Mouse (Mus musculus): ENCODE data around the gene Pomc.
A peak's percentile ranks its signal among the peaks of the same experiment; 100 is the strongest.
"Not testable (repeated sequence)": the region's sequence is repeated elsewhere in the genome, so short reads cannot be mapped to it uniquely, and the experiment has no call there.

Pomc gene

GRCm38 (mm10) chr12:3954651-3955050 lies at the start of gene Pomc:
Pomc (plus strand) TSS chr12:3954951.
- DNase-seq (ENCODE audit: low spot score) = no peak

- no peak for DNase-seq (ENCODE audit: low spot score)
These were observed 49.3 kb upstream of the Pomc start for GRCm38 (mm10) chr12:3905436-3905835.

- DNase-seq (ENCODE audit: low spot score) = no peak
These were observed 48.4 kb upstream of the Pomc start for GRCm38 (mm10) chr12:3906308-3906707.

- DNase-seq (ENCODE audit: low spot score) = no peak
These were observed 47.7 kb upstream of the Pomc start for GRCm38 (mm10) chr12:3907008-3907407.

- DNase-seq (ENCODE audit: low spot score) = no peak
These were observed 47.3 kb upstream of the Pomc start for GRCm38 (mm10) chr12:3907418-3907817.

GRCm38 (mm10) chr12:3910466-3911093 lies 44.2 kb upstream of the Pomc start:
- no peak for DNase-seq (ENCODE audit: low spot score)

- no peak for DNase-seq (ENCODE audit: low spot score)
These were observed 42.9 kb upstream of the Pomc start for GRCm38 (mm10) chr12:3911831-3912348.

- DNase-seq (ENCODE audit: low spot score) = no peak
These were observed 38.9 kb upstream of the Pomc start for GRCm38 (mm10) chr12:3915852-3916251.

- no peak for DNase-seq (ENCODE audit: low spot score)
These were observed 36.9 kb upstream of the Pomc start for GRCm38 (mm10) chr12:3917668-3918341.

GRCm38 (mm10) chr12:3918577-3918976 lies 36.2 kb upstream of the Pomc start:
- no peak for DNase-seq (ENCODE audit: low spot score)

- no peak for DNase-seq (ENCODE audit: low spot score)
These were observed 35.3 kb upstream of the Pomc start for GRCm38 (mm10) chr12:3919423-3919822.

GRCm38 (mm10) chr12:3926127-3926526 lies 28.6 kb upstream of the Pomc start:
- no peak for DNase-seq (ENCODE audit: low spot score)

- DNase-seq (ENCODE audit: low spot score) = no peak
These were observed 25.9 kb upstream of the Pomc start for GRCm38 (mm10) chr12:3928841-3929240.

- not testable (repeated sequence) for DNase-seq (ENCODE audit: low spot score)
These were observed 24.5 kb upstream of the Pomc start for GRCm38 (mm10) chr12:3930090-3930865.

- DNase-seq (ENCODE audit: low spot score) = no peak
These were observed 12.7 kb upstream of the Pomc start for GRCm38 (mm10) chr12:3942026-3942425.

- DNase-seq (ENCODE audit: low spot score) = no peak
These were observed 10.2 kb upstream of the Pomc start for GRCm38 (mm10) chr12:3944454-3945073.

GRCm38 (mm10) chr12:3947503-3947902 lies 7.2 kb upstream of the Pomc start:
- no peak for DNase-seq (ENCODE audit: low spot score)

GRCm38 (mm10) chr12:3955371-3955770 lies 620 bp downstream of the Pomc start:
- DNase-seq (ENCODE audit: low spot score) = no peak

- no peak for DNase-seq (ENCODE audit: low spot score)
These were observed 1.6 kb downstream of the Pomc start for GRCm38 (mm10) chr12:3956351-3956750.

GRCm38 (mm10) chr12:3959791-3960543 lies 5.2 kb downstream of the Pomc start:
- DNase-seq (ENCODE audit: low spot score) = peak; percentile 61

GRCm38 (mm10) chr12:3960553-3960952 lies 5.8 kb downstream of the Pomc start:
- DNase-seq (ENCODE audit: low spot score) = no peak

- no peak for DNase-seq (ENCODE audit: low spot score)
These were observed 12.4 kb downstream of the Pomc start for GRCm38 (mm10) chr12:3967196-3967595.
